Mouse (Mus musculus): ENCODE measurements at regions not wholly inside any gene's neighbourhood (a gene's known extent, or its start where the extent isn't known, plus 50 kb on each side); places are given as distances from the start of the nearest gene placed in this dataset.
"Not testable (repeated sequence)": the region's sequence is repeated elsewhere in the genome, so short reads cannot be mapped to it uniquely, and the experiment has no call there.

- peak; percentile 40 for DNase-seq
Measured at GRCm38 (mm10) chr16:76958597-76959392, 54.7 kb upstream of the Usp25 start.

DNA sequence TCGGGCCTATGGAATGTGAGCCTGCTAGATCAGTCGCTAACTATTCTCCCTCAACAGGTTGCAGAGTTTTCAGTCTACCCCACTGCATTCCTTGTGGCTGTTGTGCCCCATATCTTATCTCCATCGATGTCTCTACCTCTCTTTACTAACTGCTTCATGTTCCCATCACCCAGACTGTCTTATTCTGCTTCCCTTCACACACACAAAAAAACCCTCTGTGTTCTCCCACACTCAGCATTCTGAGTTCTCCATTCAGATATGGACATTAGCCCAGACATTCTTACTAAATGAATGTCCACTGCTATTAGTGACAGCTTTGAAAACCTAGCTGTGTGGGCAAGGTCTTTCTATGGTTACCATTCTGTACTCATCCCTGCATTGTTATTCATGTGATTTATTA is 56.0 kb upstream of the Usp25 start:
- DNase-seq: no peak

- no peak for DNase-seq
Measured at GRCm38 (mm10) chr16:76957090-76957489, 56.4 kb upstream of the Usp25 start.

DNA sequence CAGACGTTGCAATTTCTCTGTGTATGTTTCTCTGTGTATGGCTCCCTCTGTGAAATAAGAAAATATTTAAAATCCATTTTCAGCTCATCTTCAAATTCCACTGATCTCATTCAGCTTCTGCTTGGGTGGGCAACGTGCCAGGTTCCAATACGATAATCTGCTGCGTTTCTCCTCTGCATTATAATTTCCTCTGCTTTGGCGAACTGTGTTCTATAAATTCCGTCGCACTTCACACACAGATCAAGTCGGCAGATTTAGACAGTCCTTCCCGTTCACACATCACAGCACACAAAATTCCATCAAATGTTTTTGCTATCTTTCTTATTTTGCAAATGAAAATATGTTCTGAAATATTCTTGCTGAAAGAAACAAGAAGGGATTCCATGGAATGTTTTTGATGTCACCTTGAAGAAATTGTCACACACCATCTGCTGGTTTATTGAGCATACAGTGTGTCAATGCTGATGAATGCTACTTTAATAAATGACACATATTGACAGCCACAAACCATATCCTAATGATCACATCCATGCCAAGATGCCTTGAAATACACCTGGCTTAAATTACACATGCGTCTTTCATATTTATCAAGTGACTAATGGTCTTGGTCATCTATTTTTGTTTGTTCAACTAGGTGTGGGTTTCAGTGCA is 62.5 kb upstream of the Usp25 start:
- no peak for DNase-seq

DNA sequence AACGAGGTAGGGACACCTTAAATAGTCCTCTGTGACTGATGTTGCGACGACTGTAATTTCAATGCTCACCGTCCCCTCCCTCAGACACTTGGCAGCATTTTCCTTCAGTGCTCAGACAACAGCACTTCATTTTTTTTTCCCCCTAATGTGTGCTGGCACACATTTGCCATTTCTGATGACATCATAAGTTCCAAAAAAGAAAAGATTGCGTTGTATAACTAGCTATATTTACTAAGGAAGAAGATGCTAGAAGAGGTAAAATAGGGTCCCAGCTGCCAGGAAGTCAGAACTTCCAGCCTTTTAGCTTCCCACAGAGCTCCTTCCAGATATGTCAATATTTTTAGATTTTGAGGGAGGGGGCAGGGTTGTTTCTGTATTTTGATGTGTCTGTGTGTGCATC is 66.5 kb upstream of the Usp25 start:
- no peak for DNase-seq

DNA sequence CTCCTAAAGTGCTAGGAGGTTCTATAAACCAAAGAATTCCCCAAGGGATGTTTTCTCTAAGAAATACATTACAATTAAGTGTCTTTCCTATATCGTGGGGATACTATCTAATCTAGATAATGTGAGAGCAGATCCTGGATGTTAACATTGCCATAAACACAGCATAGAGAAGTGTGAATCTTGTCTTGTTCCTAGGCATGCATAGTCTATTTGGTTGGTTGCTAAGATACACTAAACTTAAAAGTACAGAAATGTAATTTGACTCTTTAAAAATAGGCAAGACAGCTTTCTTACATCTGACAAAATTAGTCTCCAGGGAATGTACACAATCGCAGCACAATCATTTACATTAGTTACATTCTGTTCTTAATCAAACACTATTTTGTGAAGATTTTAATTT is 75.4 kb upstream of the Usp25 start:
- DNase-seq: no peak

GRCm38 (mm10) chr16:76927901-76928300 is 85.6 kb upstream of the Usp25 start:
- no peak for DNase-seq

DNA sequence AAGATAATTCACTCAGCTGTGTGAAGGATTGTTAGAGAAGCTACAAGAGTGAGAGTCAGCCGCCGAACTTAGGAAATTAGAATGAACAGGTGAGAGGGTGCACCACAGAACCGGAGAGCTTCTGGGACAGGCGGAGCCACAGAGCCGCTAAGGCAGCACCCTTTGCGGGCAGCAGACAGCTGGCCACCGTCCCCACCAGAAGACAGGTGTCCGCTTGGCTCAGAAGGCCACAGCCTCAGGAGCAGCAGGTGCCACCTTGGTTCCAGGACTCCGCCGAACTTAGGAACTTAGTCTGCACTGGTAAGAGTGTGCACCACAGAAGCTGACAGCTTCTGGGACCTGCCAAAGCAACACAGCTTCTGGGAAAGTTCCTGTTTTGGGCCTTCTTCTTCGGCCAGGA is 93.4 kb upstream of the Usp25 start:
- not testable (repeated sequence) for DNase-seq

- DNase-seq: no peak
Measured at GRCm38 (mm10) chr16:76918598-76918997, 94.9 kb upstream of the Usp25 start.

DNA sequence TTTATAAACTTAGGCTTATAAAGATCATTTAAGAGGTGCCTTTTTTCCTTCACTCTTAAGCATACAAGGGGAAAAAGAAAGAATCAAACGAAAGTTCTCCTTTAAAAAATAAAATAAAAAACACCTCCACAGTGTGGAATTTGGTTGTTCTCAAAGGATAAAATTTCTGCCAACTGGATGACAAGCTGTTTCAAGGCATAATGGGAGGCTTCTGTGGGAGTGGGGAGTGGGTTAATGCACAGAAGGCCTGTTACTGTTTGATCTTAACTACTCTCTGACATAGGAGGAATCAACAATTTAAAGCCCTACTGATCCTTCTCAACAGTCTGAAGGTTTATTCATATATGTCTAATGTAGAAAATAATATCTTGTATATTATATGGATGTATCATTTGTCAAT is 99.2 kb upstream of the Usp25 start:
- no peak for DNase-seq

GRCm38 (mm10) chr16:76905205-76905996 is 108.1 kb upstream of the Usp25 start:
- no peak for DNase-seq

DNA sequence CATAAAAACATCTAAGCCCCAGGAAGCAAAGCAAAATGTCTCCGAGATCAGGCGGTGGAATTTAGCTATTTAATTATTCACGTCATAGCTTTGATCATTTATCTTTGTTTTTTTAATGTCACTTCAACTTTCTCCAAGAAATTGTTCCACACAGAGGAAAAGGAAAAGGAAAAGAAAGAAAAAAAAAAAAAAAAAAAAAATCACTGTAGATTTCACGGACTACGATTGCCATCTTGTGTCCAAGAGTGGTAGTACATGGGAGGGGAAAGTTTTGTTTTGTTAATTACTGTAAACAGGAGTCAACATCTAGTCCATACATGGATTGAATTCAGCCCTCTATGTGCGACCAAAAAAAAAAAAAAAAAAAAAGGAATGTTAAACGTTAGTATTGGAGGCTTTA is 114.4 kb upstream of the Usp25 start:
- peak; percentile 51 for DNase-seq

DNA sequence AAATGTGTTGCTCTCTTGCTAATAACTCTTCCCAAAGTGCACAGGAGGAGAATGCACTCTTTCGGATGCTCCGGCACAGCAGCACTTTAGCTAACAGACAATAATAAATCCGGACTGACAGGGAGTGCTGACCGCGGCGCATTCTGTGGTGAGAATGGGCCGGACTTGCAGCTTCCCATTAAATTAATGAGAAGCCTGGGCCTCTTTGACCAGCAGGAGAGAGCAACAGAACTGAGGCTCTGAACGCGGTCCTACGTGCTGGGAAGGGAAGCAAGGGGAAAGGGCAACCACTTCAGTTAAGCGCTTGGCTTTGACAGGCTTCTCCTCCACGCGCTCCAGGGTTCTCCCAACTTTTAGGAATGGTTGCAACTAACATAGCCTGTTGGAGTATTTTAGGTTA is 117.2 kb upstream of the Usp25 start:
- peak; percentile 6 for DNase-seq

DNA sequence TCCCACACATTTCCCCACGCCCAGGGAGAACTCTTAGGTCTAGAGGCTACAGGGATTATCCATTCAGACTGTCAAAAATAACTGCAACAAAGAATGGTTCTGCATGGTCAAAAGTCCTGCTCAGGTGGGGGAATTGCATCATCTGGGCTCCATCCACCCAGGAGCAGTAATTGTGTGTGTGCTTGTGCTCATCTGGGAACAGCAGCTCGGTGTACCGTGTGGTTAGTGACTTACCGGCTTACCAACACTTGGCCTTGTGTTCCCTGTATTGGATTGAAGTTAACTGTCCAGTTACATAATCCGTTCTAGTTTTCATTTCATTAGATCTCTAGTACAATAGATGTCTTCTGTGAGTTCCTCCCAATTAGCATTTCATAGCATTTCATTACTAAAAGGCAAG is 117.7 kb upstream of the Usp25 start:
- no peak for DNase-seq

- no peak for DNase-seq
Measured at GRCm38 (mm10) chr16:76878576-76878975, 134.9 kb upstream of the Usp25 start.

- no peak for DNase-seq
Measured at GRCm38 (mm10) chr16:76875397-76876018, 138.0 kb upstream of the Usp25 start.

- no peak for DNase-seq
Measured at GRCm38 (mm10) chr16:76866465-76866802, 147.1 kb upstream of the Usp25 start.

GRCm38 (mm10) chr16:76865731-76866464 is 147.6 kb upstream of the Usp25 start:
- peak; percentile 54 for DNase-seq

- DNase-seq: no peak
Measured at GRCm38 (mm10) chr16:76864392-76864791, 149.1 kb upstream of the Usp25 start.

- no peak for DNase-seq
Measured at GRCm38 (mm10) chr16:76855797-76856196, 157.7 kb upstream of the Usp25 start.

DNA sequence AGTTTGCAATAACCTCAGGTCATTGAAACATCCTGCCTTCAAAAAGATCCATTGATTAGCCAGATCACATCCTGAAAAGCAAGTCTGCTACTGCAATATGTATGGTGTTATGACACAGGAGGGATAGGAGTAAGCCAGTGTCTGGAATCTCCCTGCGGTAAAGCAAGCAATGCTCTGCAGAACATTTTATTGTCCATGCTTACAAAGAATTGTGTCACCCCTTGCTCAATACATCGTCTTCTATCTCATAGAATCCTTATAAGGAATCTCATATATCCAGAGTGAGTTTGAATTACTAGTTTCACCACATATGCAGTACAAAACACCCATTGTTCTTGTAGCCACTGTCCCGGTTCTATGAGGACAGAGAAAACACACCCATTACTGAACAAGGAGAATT is 162.1 kb upstream of the Usp25 start:
- DNase-seq: no peak

- DNase-seq: no peak
Measured at GRCm38 (mm10) chr16:76837450-76837849, 176.1 kb upstream of the Usp25 start.

All from adrenal gland, postnatal 14 days (tissue).